Mouse (Mus musculus): ENCODE data around the gene Mef2b.
A peak's percentile ranks its signal among the peaks of the same experiment; 100 is the strongest.
"Not testable (repeated sequence)": the region's sequence is repeated elsewhere in the genome, so short reads cannot be mapped to it uniquely, and the experiment has no call there.

Mef2b gene

DNA sequence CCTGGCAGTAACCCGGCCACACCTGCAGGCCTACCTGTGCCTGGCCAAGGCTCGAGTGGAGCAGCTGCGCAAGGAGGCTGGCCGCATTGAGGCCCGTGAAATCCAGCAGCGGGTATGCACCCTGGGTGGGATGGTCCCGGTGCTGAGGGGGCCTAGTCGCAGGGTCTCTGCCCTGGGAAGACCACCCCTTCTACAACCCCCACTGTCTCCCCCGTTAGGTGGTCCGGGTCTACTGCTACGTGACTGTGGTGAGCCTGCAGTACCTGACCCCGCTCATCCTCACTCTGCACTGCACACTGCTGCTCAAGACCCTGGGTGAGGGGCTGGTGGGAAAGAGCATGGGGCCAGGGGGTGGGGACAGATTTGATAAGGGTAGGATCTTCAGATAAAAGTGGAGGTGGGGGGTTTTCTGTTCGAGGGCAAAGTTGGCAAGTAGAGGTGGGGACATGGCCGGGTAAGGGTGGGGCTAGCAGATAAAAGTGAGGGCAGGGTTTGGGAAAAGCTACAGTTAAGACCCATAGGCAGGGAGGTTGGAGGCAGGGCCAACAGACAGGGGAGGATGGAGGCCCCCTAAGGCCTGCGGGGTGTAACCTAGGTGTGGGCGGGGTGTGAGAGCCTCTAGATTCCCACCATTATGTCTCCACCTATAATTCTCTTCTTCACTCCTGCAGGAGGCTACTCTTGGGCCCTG is 41.8 kb downstream of the Mef2b start:
- no peak for DNase-seq

DNA sequence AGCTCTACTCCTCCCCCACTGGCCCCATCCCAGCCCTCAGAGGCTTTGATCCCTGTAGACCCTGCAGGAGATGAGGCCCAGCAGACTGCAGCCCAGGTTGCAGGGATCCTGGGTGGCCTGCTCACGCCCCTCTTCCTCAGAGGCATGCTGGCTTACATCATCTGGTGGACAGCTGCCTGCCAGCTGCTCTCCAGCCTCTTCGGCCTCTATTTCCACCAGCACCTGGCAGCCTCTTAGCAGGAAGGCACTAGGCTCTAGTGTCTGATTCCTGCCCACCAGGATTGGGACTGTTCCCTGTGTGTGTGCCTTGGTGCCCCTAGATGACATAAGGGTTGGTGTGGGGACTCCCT is 42.4 kb downstream of the Mef2b start:
- DNase-seq = no peak

DNA sequence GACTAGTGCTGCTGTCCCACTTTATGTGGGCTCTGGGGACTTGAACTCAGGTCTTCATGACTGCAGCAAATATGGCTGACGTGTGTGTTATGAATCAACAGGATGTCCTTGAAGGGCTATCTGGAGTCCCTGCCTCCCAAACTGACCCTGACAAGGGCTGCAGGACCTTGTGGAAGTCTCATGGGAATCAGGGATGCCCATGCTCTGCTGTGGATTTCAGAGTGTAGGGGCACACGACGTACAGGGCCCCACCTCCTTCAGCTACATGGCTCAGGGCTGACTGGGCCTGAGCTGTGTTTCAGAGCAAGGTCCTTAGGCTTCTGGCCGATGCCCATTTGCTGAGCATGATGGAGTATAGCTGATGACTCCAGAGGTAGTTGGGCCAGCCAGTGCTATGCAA is 43.7 kb downstream of the Mef2b start:
- DNase-seq = no peak

DNA sequence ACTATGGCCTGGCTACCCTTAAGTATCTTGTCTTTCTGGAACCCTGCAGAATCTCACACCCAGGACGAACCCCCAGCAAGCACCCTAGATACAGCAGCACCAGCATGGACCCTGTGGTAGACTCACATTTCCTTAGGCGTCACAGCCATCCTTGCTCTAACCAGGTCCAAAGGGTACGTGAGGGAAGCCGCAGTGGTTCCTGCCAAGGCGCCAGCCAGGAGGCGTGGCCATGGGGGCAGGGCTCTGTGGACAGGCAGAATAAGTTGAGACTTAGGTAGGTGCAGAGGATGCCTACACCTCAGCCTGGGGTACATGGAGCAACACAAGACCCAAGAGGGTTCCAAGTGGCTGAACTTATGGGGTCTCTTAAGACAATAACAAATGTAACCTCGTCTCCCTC is 49.2 kb downstream of the Mef2b start:
- no peak for DNase-seq

DNA sequence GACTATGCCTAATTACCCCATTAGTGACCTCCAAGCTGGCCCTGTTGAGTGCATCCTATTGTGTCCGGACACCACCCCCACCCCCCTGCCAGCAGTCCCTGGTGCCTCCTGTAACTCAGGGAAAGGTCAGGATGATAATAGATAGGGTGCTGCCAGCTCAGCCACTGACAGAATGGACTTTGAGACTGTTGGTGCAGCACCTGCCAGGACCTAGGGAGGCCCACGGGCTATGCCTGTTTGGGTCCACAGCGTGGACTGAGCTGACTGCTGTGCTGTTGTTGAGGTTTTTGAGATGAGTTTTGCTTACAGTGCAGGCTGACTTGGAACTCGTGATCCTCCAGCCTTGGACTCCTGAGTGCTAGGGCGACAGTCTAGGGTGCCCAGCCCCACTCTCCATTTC is 53.7 kb downstream of the Mef2b start:
- DNase-seq = peak; percentile 13

DNA sequence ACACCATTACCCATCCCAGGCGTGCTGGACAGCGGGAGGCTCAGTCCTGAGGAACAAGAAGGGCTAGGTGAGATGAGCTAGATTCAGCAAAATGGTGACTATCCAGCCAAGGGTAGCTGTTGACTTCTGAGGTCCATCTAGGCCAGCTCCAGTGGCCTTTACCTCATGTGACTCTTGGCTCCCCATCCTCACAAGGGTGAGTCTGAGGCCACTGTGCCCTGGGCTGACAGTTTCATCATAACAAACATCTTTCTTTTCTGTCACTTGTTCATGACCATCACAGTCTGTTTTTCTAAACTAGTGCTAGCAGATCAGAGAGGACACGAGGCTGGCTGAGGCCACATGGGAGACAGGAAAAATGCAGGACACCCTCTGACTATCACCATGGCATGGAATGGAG is 54.7 kb downstream of the Mef2b start:
- DNase-seq = no peak

DNA sequence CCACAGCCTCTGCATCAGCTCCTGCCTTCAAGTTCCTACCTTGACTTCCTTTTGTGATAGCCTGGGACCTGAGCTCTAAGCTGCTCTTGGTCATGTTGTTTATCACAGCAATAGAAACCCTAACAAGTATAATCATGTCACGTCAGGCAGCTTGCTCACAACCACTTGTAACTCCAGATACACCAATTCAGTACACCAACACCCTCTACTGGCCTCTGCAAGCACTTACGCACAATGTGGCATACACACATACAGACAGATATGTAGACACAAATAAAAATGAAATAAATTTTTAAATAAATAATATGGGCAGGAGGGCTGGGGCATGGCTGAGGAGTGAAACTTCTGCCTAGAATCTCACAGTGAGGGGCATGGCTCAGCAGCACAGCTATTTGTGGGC is 56.3 kb downstream of the Mef2b start:
- no peak for DNase-seq

DNA sequence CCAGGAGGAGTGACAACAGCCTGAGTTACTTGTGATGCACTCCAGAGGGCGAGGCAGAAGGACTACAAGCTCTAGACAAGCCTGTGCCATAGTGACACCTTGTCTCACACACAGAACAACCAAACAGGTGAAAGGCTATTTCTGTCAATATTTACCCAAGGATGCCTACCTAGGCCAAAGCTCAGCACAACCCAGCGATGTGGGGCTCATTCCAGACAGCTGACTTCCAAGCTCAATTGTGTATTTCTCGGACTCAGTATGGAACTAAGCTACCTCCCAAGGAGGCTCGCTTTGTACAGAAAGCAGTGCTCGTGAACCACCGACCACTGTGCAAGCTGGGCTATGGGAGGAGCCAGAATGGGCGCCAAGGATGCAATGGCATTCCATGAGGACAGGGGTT is 58.1 kb downstream of the Mef2b start:
- no peak for DNase-seq

DNA sequence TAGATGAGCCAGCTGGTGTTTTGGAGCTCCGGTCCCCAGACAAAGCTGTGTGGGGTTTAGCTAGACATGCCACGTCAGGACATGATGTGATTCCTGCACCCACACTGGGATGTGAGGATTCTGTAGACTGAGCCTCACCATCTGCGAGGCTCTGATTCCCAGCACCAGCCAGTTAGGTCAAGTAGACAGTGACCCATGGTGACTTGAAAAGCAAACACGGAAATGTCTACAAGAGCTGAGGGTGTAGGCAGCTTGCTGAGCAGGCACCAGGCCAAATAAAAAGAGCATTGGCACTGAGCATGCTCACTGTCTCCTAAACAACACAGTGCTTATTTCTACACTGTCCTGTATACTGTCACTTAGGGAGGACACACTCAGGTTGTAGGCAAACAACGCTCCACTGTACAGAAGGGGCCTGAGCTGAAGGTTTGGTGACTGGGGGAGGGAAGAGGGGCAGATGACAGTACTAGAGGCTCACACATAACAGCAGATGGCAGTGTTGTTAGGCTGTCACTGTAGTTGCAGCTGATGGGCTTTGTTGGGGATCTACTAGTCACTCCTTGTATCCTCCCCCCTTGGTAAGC is 60.7 kb downstream of the Mef2b start:
- peak; percentile 53 for DNase-seq

DNA sequence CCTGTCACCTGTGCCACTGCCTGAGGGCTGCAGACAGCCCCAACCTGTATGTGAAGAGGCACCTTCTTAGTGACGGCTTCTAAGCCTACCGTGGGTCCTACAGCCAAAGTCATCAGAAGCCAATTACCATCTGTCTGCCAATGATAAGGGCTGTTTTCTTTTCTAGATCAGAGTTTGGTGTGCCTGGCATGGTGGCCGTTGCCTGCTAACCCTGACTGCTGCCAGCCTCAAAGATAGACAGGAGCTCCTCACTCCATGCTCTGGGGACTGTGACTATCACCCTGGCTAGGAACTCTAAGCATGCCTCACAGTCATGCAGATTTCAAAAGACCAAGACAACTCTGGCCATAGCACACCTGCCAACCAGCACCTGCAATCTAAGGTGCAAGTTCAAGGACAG is 61.9 kb downstream of the Mef2b start:
- DNase-seq = no peak

DNA sequence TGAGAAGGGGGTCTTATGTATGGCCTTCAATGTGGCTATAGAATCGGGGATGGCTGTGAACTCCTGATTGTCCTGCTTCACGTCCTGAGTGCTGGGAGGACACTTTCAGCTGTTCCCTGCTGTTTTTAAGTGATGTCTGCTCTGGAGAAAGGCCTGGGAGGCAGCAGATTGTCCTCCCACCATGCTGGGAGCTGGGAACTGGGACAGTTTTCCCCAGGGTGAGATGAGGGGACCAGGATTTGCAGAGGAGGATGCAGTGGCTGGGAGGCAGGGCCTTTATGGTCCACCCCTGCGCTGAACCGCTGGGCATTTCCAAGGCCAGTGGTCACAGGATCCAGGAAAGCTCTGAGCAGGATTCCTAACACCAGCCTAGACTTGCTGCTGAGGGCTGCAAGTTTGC is 63.6 kb downstream of the Mef2b start:
- no peak for DNase-seq

DNA sequence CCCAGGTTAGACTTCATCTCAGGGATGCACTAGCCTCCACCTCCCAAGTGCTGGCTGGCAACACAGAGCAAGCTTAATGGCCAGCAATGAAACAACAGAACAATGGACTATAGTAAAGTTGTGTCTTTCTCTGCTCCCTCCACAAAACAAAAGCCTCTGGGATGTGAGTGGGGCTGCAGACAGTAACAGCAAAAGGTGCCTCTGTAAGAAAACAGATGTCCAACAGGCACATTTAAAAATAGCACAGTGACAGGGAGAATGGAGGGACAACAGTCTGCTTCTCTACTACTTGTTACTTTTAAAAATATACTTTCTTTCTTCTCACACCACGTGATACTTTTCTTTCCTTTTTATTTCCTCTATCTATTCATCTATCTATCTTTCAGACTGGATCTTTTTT is 65.2 kb downstream of the Mef2b start:
- DNase-seq = no peak

DNA sequence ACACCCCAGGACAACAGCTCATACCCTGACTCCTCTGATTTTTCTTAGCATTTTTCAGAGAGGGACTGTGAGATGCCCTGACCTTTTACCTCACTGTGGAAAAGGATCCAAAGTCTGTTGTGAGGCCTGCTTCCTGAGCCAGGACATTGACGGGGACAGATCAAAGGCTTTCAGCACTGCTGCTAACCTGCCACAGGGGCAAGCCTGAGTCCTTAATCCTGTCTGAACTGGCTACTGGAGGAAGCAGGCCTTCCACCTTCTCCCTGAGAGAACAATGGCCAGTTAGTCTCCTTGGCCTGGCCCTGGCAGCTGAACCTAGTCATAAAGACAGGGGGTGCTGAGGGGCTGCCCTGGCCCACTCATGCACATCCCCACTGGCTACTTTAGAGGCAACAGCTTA is 68.6 kb downstream of the Mef2b start:
- no peak for DNase-seq

DNA sequence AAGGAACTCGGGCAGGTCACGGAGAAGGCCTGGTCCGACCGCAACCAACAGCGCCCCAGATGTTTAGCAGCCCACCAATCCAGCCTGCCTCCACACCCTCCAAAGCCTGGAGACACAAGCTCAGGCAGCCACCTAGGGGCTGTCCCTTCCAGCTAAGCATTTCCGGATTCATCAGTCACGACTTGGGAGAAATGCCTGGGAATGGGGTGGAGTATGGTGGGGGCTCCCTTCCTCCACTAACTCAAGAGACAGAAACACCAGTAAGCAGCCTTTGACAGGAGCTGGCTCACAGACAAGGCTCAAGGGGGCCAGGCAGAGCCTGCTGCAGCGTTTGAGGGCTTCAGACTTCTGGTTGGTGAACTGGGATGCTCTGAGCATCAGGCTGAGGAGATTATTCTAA is 71.0 kb downstream of the Mef2b start:
- DNase-seq = no peak

DNA sequence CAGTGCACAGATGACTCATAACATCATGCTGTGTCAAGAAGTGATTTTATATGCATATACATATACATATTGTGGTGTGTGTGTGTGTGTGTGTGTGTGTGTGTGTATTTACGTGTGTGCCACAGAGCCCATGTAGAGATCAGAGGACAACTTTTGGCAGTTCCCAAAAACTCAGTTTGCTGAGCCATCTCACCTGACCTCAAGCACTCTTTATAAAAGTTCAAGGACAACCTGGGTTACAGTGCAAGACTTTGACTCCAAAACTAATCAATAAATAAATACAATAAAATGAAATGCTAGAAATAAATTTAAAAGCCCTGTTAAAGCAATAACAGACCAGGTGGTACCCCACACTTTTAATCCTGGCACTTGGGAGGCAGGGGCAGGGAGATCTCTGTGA is 71.8 kb downstream of the Mef2b start:
- DNase-seq = no peak

DNA sequence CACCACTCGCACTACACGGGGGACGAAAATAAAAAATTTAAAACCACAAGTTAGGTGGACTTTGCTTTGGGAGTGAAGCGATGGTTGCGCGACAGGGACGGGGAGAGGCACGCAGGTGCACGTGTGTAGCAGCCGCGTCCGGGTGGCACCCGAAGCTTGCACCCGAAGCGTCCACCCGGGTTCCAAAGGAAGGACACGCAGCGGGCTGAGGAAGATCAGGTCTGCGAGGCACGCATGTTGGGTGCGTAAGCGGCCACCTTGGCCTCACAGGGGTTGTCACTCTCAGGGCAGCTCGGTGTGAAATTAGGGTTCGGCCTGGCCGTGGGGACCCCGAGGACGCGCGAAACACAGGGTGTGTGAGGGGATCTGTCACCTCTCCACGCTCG is 72.2 kb downstream of the Mef2b start:
- DNase-seq = no peak

DNA sequence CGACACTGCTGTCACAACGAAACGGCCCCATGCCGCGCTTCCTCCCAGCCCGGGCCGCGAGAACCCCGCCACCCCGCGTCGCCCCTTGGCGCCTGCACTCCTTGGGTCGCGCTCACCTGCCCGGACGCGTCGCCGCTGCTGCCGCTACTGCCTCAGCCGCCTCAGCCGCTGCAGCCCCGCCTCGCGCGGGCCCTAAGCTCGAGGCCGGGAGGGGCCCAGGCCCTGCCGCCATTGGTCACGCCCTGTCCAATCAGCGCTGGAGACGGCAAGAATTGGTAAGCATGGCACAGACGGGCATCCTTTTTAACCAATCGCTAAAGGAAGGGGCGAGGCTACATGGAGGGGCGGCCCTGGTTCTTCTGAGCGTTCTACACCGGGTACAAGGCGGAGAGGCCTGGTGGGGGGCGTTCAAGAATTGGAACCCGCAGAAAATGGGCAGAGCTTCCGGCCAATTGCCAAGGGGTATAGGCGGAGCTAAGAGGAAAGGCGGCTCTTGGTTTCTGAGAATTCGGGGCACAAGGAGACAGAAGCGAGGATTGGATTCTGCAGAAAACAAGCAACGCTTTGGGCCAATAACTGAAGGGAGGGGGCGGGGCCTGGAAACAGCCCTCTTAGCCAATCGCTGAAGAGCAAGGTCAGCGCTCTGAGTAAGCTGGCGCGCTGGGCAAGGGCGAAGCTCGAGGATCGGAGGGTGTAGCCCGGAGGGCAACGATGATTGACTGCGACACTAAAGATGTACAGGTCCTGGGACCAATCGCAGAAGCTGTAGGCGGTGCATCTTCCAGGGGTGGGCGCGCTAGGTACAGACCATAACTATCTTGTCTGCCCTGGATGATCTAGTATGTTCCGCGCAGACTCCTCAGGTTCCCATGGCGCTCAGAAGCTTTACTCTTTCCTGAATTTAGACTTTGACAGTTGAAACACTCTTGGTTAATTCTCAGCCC is 72.9 kb downstream of the Mef2b start, which contains the start of gene Slc25a42:
Gene Slc25a42, minus strand, starts transcription at position 194 of the 944 bp plus-strand sequence.
- peak; percentile 100 for DNase-seq

DNA sequence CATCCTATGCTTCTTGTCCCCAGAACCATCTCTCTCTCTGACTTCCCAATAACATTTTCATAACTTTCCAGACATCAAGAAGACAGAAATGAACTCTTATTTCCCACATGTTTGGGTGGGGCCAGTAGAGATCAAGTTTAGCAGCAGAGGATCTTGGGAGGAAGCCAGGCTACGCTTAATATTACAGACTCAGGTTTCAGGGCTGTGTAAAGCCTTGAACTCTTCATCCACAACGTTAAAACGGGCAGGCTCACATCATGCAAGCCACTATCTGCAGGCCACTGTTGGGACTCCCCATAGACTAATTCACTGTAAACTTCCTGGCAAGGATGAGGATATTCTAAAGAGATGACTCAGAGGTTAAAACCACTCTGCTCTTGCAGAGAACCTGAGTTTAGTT is 74.9 kb downstream of the Mef2b start:
- no peak for DNase-seq

DNA sequence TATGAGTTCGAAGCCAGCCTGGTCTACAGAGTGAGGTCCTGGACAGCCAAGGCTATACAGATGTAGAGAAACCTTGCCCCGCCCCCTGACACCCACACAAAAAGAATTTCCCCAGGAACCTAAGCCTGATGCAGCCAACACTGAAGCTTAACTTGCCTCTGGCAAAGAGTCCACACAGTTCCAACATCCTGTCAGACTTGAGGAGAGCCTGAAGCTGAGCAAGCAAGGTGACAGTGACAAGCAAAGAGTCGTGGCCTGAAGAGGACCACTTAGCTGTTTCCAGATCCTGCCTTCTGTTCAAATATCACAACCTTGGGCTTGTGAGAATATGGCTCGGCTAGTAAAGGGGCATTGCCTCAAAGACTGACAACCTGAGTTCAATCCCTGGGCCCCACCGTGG is 75.6 kb downstream of the Mef2b start:
- DNase-seq = no peak

DNA sequence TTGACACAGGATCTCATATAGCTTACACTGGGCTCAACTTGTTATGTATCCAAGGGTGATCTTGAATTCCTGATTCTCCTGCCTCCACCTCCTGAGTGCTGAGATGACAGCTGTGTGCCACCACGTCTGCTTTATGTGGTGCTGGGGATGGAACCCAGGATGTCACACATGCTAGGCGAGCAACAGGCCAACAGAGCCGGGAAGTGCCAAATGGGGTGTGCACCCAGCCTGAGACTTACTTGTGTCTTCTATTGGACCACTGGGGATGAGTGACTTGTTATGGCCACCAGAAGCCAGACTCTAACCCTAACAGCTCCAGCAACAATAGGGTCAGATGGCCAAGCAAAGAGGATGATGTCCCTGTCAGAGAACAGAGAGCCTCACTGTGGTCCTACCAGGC is 76.7 kb downstream of the Mef2b start:
- not testable (repeated sequence) for DNase-seq

DNA sequence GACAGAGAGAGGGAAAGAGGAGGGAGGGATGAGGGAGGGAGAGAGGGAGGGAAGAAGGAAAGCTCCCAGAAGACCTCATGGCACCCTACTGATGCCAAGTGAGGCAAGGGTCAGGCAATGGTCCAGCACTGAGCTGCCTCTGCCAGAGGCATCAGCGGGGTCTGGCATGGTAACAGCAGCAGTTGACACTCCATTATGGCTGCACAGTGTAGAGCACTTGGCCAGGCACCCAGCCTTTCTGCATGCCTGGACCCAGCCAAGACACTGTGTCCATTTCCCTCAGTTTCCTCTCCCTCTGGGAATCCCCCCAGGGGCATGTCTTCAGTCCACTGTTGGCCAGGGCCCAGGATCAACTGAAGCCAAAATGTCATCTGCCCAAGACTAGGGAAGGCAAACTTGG is 77.1 kb downstream of the Mef2b start:
- DNase-seq = no peak

Data from retina, postnatal 1 day (tissue).